Mouse (Mus musculus) liver, adult 2 months (tissue): ENCODE measurements around the gene Serpinb8.

Experiments
- CTCF ChIP-seq: fragments of 200-500 bp; IDR thresholded peaks from 2 replicates; pipeline ENCODE4 v1.5.1; 2011; ENCODE audit warnings: low read depth, low read length, control low read depth
- POLR2A ChIP-seq: fragments of 200-500 bp; IDR thresholded peaks from 2 replicates; pipeline ENCODE4 v1.6.1; 2011; ENCODE audit warnings: low read length, control low read depth; ENCODE audit not compliant: insufficient read depth; ENCODE audit errors: extremely low read depth

GRCm38 (mm10) chr1:107577514-107577913 lies 12.3 kb upstream of the Serpinb8 start:
- TF ChIP-seq POLR2A (no peak), CTCF (no peak)
